Mouse (Mus musculus): ENCODE measurements around the gene Tomm7. TPM values are rescaled to one million over a fixed set of nuclear protein-coding genes. Genes with fewer than 3 reads are reported as not detected.

Tomm7 gene
- polyA plus RNA-seq, 1 experiment: 0.81 TPM

GRCm38 (mm10) chr5:23864054-23864965 is 20.3 kb upstream of the Tomm7 start:
- no peaks in the 10 kb centered on the region for H3K4me1 ChIP-seq (ENCODE audit: control insufficient read depth)
- H3K27me3 ChIP-seq (ENCODE audit: control insufficient read depth): no peaks in the 10 kb centered on the region
- H3K36me3 ChIP-seq (ENCODE audit: control insufficient read depth): no peaks in the 10 kb centered on the region
- no peaks in the 10 kb centered on the region for H3K9me3 ChIP-seq (ENCODE audit: control insufficient read depth, low read length)
- TF ChIP-seq TAL1 (IDR thresholded peaks at IDR 0.05; ENCODE audit: low read length): no peak
- no peak for TF ChIP-seq GATA1 (IDR thresholded peaks at IDR 0.05; ENCODE audit: low read length)
- H3K4me3 ChIP-seq (replicated peaks): no peak overlapping the region

GRCm38 (mm10) chr5:23863166-23864053 is 19.4 kb upstream of the Tomm7 start:
- Histone ChIP-seq H3K36me3 (ENCODE audit: control insufficient read depth) (no peaks in the 10 kb centered on the region), H3K27me3 (ENCODE audit: control insufficient read depth) (no peaks in the 10 kb centered on the region), H3K4me1 (ENCODE audit: control insufficient read depth) (no peaks in the 10 kb centered on the region), H3K9me3 (ENCODE audit: control insufficient read depth, low read length) (no peaks in the 10 kb centered on the region), H3K4me3 (replicated peaks) (no peak overlapping the region)
- no peak for TF ChIP-seq TAL1 (IDR thresholded peaks at IDR 0.05; ENCODE audit: low read length)
- TF ChIP-seq GATA1 (IDR thresholded peaks at IDR 0.05; ENCODE audit: low read length): no peak

DNA sequence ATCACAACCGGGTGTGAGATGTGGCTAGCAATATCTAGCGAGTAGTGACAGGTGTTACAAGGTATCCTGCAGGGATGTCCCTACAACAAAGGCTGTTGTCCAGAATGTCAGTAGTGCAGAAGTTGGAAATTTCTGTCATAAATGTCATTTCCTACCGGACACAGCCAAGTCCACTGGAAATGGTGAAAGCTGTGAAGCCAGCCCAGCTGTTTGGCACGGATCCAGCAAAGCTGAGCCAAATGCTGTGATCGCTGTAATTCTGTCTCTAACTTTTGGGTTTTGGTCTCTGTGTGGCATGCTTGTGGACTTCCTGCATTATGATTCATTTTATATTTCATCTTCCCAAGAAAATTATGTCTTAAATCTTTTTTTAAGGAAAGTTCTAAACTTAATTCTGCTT is 18.3 kb upstream of the Tomm7 start:
- TF ChIP-seq TAL1 (IDR thresholded peaks at IDR 0.05; ENCODE audit: low read length) (no peak), GATA1 (IDR thresholded peaks at IDR 0.05; ENCODE audit: low read length) (no peak)
- H3K27me3 ChIP-seq (ENCODE audit: control insufficient read depth): no peaks in the 10 kb centered on the region

GRCm38 (mm10) chr5:23861721-23862120 is 17.8 kb upstream of the Tomm7 start:
- no peak overlapping the region for H3K4me3 ChIP-seq (replicated peaks)
- peaks cover 10% of the 10 kb centered on the region for H3K36me3 ChIP-seq (ENCODE audit: control insufficient read depth)
- TF ChIP-seq GATA1 (IDR thresholded peaks at IDR 0.05; ENCODE audit: low read length) (no peak), TAL1 (IDR thresholded peaks at IDR 0.05; ENCODE audit: low read length) (no peak)

More for the DNA sequence above, 18.3 kb upstream of the Tomm7 start:
- Histone ChIP-seq H3K36me3 (ENCODE audit: control insufficient read depth) (peaks cover 5% of the 10 kb centered on the region), H3K4me3 (replicated peaks) (no peak overlapping the region), H3K9me3 (ENCODE audit: control insufficient read depth, low read length) (no peaks in the 10 kb centered on the region), H3K4me1 (ENCODE audit: control insufficient read depth) (no peaks in the 10 kb centered on the region)

GRCm38 (mm10) chr5:23859896-23860295 is 15.9 kb upstream of the Tomm7 start:
- Histone ChIP-seq H3K27me3 (ENCODE audit: control insufficient read depth) (no peaks in the 10 kb centered on the region), H3K9me3 (ENCODE audit: control insufficient read depth, low read length) (no peaks in the 10 kb centered on the region), H3K4me1 (ENCODE audit: control insufficient read depth) (no peaks in the 10 kb centered on the region), H3K4me3 (replicated peaks) (no peak overlapping the region), H3K36me3 (ENCODE audit: control insufficient read depth) (peaks cover 28% of the 10 kb centered on the region)
- TF ChIP-seq GATA1 (IDR thresholded peaks at IDR 0.05; ENCODE audit: low read length) (no peak), TAL1 (IDR thresholded peaks at IDR 0.05; ENCODE audit: low read length) (no peak)

More at GRCm38 (mm10) chr5:23861721-23862120, 17.8 kb upstream of the Tomm7 start:
- no peaks in the 10 kb centered on the region for H3K27me3 ChIP-seq (ENCODE audit: control insufficient read depth)
- H3K9me3 ChIP-seq (ENCODE audit: control insufficient read depth, low read length): no peaks in the 10 kb centered on the region
- H3K4me1 ChIP-seq (ENCODE audit: control insufficient read depth): no peaks in the 10 kb centered on the region

GRCm38 (mm10) chr5:23859087-23859718 is 15.2 kb upstream of the Tomm7 start:
- H3K4me1 ChIP-seq (ENCODE audit: control insufficient read depth): no peaks in the 10 kb centered on the region
- no peaks in the 10 kb centered on the region for H3K27me3 ChIP-seq (ENCODE audit: control insufficient read depth)
- H3K4me3 ChIP-seq (replicated peaks): no peak overlapping the region
- no peak for TF ChIP-seq TAL1 (IDR thresholded peaks at IDR 0.05; ENCODE audit: low read length)
- no peak for TF ChIP-seq GATA1 (IDR thresholded peaks at IDR 0.05; ENCODE audit: low read length)
- no peaks in the 10 kb centered on the region for H3K9me3 ChIP-seq (ENCODE audit: control insufficient read depth, low read length)
- H3K36me3 ChIP-seq (ENCODE audit: control insufficient read depth): peaks cover 35% of the 10 kb centered on the region

- Histone ChIP-seq H3K4me3 (replicated peaks) (no peak overlapping the region), H3K27me3 (ENCODE audit: control insufficient read depth) (no peaks in the 10 kb centered on the region), H3K4me1 (ENCODE audit: control insufficient read depth) (no peaks in the 10 kb centered on the region), H3K9me3 (ENCODE audit: control insufficient read depth, low read length) (no peaks in the 10 kb centered on the region), H3K36me3 (ENCODE audit: control insufficient read depth) (peaks cover 41% of the 10 kb centered on the region)
- TF ChIP-seq GATA1 (IDR thresholded peaks at IDR 0.05; ENCODE audit: low read length): no peak
- TF ChIP-seq TAL1 (IDR thresholded peaks at IDR 0.05; ENCODE audit: low read length): no peak
Observed at GRCm38 (mm10) chr5:23858643-23859042, 14.7 kb upstream of the Tomm7 start.

GRCm38 (mm10) chr5:23858001-23858400 is 14.0 kb upstream of the Tomm7 start:
- H3K4me3 ChIP-seq (replicated peaks): no peak overlapping the region
- H3K4me1 ChIP-seq (ENCODE audit: control insufficient read depth): no peaks in the 10 kb centered on the region
- H3K9me3 ChIP-seq (ENCODE audit: control insufficient read depth, low read length): no peaks in the 10 kb centered on the region
- no peaks in the 10 kb centered on the region for H3K27me3 ChIP-seq (ENCODE audit: control insufficient read depth)
- no peak for TF ChIP-seq TAL1 (IDR thresholded peaks at IDR 0.05; ENCODE audit: low read length)
- TF ChIP-seq GATA1 (IDR thresholded peaks at IDR 0.05; ENCODE audit: low read length): no peak
- H3K36me3 ChIP-seq (ENCODE audit: control insufficient read depth): peaks cover 47% of the 10 kb centered on the region

Measured in erythroblast, embryonic 14.5 days (primary cell).